Mouse (Mus musculus) CD4-positive, CD25-positive, alpha-beta regulatory T cell, adult 4 months (primary cell): Measurements from ENCODE around the gene Efna5. TPM values are rescaled to one million over a fixed set of nuclear protein-coding genes. Genes with fewer than 3 reads are reported as not detected.

Source experiments
- ATAC-seq: one replicate; pipeline ENCODE4 v1.8.0; 2017
- polyA plus RNA-seq, 2 experiments: library from polyadenylated mRNA; unstranded; fragments of 100-300 nt; shearing (Covaris generic); gene quantifications; one replicate each; pipeline ENCODE4 v1.2.1; 2017

Efna5 gene
- polyA plus RNA-seq = under 1 TPM in 1 of 2 experiments, not detected in 1; 0.13 TPM

DNA sequence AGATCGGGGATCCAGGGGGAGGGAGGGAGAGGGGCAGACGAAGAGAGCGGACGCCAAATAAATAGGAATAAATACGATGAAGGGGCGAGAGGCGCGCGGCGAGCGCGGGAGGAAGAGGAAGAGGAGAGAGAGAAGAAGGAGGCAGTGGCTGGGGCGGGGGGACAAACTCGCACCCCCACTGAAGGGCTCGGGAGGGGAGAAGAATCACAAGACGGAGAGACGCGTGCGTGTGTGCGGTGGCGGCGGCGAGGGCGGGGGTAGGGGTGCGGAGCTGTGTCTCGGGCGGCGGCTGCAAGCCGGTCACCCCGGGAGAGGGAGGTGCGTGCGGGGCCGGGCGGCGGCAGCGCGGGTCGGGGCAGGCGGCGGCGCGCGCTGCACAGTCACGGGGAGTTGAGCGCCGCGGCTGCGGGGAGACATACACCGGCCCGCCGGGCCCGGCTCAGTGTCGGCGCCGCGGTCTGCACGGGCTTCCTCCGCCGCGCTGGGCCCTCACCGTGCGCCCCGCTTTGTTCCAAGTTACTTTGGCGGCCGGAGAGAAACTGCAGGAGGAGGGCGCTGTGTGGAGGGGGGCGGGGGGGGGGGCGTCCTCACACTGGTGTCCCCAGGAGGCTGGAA, at the start of gene Efna5:
TSS of gene Efna5 (minus strand) at position 142 of the 615 bp plus-strand sequence.
- no peak for ATAC-seq

DNA sequence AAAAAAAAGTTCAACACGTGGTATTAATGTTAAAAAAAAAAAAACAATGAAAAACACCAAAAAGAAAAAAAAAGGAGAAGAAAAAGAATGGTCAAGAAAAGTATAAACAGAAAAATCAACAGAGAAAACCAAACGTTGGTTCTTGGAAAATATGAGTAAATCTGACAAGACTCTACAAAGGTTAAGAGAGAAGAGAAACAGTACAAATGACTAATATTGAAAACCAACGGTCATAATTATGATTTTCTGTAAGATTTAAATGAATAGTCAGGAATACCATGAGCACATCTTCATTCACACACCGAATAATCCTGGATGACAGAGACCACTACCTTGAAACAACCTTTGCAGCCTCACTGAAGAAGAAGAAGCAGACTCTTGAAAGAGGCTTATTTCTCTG, 34.2 kb upstream of the Efna5 start:
- no peak for ATAC-seq

DNA sequence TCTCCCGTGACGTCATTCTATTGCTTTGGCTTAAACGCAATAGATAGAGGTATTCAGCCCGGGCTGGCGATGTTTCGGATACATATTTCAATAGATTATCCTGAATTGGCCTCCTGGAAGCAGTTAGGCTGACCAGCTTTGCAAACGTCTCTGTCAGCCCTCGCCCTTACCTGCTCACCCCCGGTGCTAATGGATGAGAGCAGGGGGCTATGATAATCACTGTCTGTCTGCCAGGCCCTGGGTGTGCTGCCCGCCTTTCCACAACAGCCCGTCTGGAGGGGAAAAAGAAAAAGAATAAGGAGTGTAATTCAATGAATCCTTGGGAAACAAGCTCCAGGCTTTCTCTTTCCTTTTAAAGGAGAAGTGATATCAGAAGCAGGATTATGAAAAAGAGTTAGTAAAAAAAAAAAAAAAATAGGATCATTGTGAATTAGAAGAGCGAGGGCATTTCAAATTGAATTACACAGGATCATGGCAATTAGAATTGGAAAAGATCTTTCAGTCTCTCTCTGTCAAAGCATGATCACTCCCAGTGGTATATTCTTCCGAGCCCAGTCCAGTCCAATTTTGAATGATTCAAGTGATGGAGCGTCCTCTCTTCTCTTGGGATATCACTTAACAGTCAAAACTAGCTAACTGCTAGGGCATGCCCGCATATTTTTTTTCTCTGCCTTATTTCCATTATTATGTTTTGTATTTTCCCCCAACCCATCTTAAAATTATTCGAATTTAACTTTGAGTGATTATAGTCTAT, 24.8 kb upstream of the Efna5 start:
- ATAC-seq = no peak

DNA sequence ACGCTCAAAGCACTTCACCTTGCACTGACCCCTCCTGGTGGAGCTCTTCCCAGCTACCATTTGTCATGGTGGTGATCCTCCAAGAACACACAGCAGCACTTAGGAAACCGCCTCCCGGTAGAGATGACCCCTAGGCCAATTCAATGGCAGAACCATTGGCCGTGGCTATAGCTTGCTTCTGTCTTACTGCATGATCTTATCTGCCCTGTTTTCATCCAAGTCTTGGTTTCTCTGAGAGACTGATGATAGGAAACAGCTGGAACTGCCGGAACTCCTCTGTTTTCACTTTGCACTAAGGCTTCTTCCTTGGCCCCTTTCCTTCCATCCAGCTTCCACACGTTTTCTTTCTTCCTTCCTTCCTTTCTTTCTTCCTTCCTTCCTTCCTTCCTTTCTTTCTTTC, 17.9 kb upstream of the Efna5 start:
- no peak for ATAC-seq

DNA sequence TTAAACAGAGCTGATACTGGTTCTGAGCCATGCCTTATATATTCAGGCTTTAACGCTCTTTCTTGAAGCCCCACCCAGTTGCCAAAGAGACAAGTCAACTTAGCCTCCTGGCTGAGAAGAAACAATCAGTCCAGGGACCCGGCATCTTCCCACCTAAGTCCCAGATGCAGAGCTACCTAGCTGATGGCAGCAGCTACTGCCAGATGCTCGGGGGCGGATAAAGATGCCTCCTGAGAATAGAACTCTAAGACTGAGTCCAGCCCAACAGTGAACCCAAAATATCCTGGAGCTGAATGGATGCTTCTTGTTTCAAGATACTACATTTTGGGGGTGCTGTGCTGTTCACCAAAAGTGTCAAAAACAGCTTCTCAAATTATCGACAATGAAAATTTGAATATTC, 8.9 kb upstream of the Efna5 start:
- ATAC-seq = no peak

DNA sequence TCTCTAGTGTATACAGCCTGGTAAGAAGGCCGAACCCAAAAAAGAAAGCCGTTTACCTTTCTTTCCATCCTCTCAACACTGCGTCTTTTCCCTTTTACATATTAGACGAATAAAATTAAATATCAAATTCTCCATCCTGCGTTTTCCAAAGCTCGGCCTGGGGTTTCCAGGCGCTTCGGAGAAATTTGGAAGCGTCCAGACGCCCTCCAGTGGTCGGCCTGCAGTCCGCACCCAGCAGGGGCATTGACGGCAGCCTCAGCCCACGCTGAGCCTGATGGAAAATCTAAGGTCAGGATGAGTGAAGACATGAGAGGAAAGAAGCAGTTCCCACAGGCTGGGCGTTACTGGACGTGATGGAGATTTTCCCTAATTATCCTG, 3.0 kb upstream of the Efna5 start:
- ATAC-seq = no peak

DNA sequence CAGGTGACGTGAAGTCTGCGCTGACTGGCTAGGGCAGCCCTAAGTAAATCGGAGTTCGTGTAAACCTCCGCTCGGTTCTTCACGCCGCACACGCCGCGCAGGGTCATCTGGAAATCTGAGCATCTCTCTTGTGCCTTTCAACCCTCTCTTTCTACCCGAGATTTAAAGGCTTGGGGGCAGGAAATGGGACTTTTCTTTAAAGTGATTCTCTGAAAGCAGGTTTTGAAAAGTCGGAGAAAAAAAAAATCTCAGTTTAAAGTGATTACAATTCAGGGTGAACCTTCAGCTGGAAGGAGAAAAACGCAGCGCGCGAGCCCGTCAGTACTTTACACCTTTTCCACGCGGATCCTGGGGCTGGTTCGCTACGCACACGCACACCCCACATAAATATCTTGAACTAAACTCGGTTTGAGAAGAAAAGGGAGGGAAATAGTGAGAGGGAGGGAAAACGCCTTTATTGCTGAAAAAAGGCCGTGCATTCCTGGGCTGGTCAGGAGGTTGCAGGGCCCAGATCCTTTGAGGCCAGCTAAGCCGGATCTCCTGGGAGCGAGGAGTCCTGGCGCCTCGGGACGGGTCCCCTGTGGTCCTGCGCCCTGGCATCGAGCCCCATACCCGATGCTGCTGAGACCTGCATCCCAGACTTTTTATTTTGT, 2.5 kb upstream of the Efna5 start:
- no peak for ATAC-seq

DNA sequence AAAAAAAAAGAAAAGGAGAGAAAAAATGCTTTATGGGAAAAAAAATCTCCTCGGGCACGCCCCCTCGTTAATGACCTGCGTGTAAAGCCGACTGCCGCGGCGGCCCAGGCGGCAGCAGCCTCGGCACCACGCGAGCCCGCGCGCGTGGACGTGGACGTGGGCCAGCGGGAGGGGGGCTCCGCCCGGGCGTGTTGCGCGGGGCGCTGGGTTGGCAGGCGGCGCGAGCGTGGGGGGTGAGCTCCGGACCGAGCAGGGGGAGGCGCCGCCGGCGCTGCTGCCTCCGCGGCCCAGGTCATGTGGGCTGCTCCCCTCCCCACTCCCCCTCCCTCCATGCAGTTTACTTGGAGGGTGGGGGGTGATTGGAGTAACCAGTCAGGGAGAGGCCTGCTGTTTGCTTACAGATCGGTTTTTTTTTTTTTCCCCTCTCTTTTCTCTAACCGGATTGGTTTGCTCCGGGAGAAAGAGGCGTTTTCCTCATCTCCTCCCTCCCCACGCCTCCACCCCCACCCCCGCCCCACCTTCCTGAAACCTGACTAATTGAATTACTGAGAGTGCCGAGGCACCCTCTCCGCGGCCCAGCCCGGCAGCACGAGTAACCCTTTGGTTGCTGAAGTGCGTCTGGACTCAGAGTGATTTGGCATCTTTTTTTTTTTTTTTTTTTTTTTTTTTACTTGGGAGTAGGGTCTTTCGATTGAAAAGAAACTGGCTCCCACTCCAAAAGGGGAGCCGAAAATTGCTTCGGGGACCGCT, 1.8 kb upstream of the Efna5 start:
- no peak for ATAC-seq

DNA sequence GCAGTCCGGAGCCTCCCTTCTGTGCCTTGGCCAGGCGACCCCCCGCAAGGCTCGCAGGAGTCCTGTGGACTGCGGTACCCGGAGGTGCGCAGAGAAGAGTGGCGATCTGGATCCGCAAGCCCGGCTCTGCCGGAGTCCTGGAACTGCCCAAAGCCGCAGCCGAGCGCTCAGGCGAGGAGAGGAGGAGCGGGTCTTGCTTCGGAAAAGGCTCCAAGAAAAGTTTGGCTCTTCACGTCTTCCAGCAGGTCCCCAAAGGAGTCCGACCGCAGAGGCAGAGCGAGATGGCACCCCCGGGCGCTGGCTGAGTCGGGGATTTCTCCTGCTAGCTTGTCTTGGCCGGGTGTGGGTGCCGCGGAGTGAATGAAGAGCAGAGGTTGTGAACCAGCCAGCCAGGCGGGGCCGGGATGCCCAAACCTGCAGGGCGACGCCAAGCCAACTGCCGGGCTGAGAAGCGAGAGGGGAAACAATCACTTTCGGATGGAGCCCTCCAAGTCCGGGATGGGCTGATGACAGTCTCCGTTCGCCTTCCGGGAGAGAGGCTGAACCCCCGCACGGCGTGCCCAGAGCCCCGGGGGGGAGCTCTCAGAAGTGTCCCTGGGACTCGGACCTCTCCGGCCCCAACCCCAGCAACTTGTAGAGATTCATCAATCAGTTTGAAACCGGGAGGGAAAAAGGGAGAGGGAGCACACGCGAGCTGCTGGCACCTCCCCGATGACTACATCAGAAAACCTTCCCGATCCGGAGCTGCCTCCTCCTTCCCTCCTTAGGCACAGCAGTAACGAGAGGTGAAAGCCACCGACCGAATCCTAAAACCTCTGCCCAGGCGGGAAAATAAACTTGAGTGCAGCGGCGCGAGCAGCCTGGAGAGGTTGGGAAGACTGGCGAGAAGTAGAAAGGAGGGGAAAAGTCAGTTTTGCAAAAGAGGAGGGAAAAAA, 941 bp upstream of the Efna5 start:
- no peak for ATAC-seq

DNA sequence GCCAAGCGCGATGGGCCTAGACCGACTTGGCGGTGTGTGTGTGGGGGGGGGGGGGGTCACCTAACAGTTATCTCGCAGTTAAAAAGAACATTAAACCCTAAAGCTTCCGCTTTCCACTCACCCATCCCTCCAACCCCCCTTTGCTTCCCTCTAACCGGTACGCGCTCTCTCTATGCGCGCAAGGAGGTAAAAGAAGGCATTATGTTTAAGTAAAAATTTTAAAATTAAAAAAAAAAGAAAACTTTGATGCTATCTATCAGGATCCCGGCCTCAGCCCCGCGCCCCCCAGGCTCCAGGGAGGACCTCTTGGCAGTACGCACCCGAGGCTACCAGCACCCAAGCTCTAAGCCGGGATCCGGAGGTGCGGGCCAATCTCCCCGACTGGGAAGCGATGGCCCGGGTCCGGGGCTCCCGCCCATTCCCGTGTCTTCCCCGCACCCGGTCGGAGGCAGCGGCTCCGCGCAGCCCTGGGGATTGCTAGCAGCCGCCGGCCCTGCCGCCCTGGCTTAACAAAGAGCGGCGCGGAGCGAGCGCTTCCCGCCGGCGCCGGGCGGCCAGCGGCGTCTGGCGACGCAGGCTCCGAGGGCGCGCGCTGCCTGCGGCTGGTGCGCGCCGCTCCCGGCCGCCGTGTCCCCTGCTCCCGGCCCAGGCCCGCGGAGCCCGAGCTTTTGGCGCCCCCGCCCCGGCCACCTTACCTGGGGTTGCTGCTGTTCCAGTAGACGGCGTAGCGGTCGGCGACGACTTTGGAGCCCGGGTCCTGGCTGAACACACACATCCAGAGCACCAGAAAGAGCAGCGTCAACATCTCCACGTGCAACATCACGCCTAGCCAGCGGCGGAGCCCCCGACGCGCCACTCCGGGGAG, 574 bp downstream of the Efna5 start:
- no peak for ATAC-seq

DNA sequence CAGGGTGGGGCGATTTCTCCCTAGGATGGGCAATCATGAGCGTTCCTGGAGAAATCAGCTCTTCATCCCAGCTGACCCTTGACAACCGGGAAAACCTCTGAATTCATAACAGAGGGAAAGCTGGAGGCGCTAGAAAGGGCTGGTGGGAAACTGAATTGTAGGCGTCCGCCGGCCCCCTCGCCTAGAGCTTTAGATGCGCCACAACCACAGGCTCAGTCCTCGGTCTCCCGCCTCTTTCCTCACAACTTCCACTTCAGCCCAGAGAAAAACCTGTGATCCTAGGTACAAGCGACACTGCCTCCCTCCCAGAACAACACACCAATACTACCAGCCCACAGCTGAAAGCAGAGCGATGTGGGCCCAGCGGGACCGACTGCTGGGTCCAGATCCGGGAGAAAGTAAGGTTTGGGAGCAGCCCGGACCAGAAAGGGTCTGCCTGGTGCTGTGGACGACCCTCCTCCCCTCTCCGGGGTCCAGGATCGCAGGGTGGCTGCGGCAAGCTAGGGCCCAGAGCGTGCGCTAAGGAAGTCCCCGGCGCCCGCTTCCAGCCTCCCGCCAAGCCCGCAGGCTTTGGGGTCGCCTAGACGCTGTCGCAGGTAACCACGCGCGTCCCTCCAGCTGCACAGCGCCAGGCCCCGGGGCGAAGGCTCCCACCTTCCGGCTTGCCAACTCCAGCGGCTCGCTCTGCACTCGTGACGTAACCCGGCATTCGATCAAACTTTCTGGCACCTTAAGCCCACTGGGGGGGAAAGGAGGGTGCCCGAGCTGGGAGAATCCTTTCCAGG, 1.4 kb downstream of the Efna5 start:
- no peak for ATAC-seq

DNA sequence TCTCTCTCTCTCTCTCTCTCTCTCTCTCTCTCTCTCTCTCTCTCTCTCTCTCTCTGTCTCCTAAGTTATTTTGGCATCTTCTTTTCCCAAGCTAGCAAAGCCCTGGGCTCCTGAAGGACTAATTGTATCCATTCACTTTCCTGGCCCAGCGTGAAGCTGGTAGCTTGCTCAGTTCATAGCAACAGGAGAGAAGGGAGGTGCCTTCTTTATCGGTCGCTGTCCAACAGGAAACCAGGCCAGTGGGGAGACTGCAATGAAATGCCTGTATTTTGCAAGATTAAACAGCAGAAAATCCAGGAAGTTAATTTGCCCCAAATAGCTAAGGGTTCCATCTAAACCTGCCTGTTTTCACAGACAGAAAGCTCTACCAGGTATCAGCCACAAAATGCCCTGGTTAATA, 5.4 kb downstream of the Efna5 start:
- no peak for ATAC-seq

DNA sequence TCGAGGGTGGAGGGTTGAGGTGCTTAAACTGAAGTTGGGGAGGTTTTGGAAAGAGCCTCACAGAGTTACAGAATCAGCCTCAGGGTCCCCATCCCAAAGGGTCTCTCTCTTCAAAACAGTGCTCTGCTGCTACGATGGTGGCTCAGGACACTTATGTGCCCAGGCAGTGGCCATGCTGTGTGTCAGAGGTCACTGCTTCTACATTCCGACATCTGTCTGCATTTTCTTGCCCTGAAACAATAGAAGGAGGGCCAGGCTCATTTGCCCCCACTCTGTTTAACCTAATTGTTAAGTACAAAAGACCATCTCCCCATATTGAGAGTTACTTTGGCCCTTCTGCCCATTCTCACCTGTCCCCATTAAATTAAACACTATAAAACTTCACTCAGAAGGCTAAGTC, 9.2 kb downstream of the Efna5 start:
- ATAC-seq = no peak

DNA sequence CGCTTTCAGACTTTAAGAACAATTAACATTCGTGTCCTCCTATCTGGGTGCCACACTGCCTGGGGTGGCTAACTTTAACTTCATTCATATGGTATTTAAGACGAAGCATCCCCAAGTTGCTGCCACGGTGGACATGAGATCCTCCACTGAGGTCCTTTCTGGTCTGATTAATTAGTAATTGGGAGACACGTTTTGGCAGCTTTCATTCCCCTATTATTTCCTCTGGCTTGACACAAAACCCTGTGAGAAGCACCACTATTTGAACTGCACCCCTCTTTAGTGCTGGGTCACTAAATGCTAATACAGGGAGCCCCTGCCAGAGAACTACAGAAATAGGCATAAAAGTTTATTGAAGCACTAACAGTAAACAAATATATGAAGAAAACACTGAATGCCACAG, 9.9 kb downstream of the Efna5 start:
- no peak for ATAC-seq

DNA sequence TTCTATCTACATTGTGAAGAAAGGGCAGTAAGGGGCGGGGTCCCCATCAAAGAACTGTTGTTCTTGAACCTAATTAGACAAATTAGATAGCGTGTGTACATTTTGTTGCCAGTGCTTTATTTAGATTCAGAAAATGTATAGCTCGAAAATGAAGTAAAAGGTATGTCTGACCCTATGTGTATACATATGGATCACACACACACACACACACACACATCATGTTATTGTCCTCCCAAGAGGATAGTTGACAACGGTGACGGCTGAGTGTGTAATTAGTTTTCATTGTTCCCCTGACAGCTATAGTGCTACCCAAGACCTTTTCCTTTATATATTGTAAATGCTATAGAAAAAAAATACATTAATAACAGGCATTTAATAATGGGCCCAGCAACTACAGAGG, 10.7 kb downstream of the Efna5 start:
- no peak for ATAC-seq

DNA sequence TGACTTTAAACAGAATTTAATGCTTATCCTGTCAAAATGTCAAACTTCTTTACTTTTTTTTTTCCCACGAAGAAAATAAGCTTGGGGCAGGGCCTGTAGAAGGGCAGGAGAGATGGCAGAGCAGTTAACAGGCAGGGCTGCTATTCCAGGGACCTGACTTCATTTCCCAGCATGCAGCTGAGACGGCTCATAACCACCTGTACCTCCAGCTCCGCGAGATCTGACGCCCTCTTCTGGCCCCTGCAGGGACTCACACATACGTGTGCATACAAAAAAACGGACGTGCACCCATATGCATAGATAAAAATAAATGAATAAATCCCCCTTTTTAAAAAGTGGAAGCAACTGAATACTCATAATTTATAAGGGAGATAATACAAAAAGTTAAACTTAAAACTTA, 16.2 kb downstream of the Efna5 start:
- ATAC-seq = no peak

DNA sequence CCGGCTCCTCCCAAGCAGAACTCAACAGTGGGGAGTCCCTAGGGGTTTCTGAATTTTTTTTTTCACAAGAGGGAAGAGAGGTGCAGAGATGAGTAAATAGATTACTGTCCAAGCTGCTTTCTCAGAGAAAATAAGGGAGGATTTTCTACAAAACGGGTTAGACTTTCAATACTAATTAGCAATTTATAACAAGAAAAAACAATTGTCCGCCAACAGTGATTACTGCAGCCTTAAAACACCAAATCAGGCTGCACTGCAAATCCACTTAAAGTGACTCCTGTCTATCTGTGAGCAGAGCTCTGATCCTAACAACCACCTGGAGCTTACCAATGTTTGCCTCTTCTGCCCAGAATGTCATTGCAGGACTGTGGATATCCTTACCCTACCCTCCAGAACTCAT, 18.1 kb downstream of the Efna5 start:
- ATAC-seq = no peak

DNA sequence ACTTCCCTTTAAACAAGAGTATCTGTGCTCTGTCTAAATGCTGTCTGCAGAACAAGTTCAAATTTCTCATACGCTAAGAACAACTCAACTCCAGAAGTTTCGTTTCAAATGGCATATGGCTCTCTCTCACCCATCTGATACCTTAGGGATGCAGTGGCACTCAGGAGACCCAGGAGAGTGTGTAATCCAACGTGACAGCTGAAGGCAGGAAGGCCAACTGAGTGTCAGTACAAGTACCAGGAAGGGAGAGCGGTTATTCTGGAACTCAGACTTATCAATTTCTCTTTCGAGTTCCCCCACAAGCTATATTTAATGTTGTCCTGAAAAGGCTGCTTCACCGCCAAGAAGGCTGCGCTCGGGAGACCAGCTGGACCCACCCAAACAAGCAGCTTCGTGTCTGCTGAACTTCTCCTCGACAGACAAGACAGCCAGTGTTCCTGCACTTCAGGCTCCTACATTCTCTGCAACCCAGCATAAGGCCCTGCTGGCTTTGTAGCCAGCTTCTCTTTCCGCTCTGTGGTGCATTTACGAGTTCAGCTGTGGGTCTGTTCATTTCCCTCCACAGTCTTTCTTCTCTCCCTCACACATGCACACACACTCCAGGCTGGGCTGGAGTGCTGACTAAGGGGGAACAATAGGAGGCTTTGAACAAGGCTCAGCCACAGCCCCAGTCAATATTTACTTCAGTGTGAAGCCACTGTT, 18.7 kb downstream of the Efna5 start:
- no peak for ATAC-seq

DNA sequence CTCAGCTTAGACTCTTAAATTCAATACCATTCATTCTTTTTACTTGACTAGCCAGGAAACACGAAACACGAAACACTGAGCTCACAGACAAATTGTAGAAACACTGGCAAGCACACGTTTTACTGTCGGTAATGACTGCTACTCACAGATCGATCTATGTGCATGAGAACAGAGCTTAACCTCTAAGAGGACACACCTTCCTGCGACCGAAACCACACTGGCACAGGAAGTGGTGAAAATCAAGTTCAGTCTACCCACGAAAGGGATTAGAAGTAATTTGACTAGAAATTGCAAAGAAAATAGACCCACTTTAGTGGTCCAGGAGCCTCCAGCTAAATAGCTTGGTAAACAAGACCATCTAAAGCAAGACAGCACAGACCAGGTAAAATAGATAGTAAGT, 23.8 kb downstream of the Efna5 start:
- peak; percentile 86 for ATAC-seq

DNA sequence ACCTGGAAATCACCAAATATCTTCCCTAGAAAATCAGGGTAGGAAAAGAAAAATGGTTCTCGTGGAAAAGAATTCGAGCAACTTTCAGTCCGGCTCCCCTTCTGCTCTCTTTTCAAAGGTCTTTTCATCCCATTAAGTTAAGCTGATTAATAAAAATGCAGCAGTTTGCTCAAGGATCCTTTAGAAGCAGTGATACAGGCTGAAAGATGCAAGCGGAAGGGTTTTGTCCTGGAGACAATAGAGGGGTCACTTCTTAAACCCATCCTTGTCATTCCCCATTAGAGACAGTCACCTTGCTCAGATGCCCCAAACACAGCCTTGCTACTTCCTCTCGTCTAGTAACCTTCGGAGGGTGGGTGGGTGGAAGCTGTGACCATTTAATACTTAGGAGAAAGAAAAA, 27.4 kb downstream of the Efna5 start:
- ATAC-seq = no peak
